Comparison of ENCODE assay signal across 15 mouse cellular contexts in the genomic region with DNA sequence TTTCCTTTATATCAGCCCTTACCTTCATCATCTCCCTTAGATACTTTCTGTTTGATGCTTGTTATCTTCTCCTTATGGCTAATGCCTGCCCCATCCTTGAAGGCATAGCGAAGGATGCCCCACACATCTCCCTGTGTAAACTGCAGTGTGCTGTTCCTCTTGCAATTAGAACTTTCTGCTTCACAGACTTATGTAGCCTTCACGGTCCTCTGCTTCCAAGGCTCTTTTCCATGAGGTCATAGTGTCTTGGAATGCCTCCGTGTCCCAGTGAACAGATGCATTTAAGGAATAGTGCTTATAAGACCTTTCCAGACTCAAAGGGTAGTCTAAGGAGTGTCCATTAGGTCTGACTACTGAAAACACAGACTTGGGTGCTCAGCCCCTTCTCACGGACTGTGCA.
"Had no signal": no experiment of that assay in that cellular context is flagged by ENCODE, and none has a peak within 500 bp of the region (broad histone marks: within the 10 kb centered on the region; RNA-seq: fewer than 3 reads in every experiment).

No protein-coding gene starts in this region.

- H3K4me3 ChIP-seq: layer of hippocampus, adult 2 months; limb, embryonic 15.5 days; megakaryocyte, embryonic 14.5 days; midbrain, embryonic 10.5 days; midbrain, embryonic 13.5 days had no signal

- ATAC-seq: intestine, postnatal 0 days; liver, postnatal 0 days; lung, postnatal 0 days; midbrain, embryonic 13.5 days had no signal

- DNase-seq: layer of hippocampus, adult 9-11 months; liver, postnatal 0 days; lung, embryonic 14.5 days; lung, postnatal 36 days; thymus, adult 18-20 months; thymus, postnatal 36 days had no signal

- H3K27me3 ChIP-seq: limb, embryonic 15.5 days; megakaryocyte, embryonic 14.5 days; midbrain, embryonic 13.5 days had no signal

- H3K4me2 ChIP-seq: limb, embryonic 15.5 days; liver, embryonic 11.5 days; lung, embryonic 14.5 days; midbrain, embryonic 13.5 days had no signal

- H3K27ac ChIP-seq: layer of hippocampus, adult 2 months; limb, embryonic 15.5 days; liver, embryonic 14.5 days; midbrain, embryonic 10.5 days; midbrain, embryonic 13.5 days had no signal

- H3K36me3 ChIP-seq: limb, embryonic 15.5 days; midbrain, embryonic 10.5 days; midbrain, embryonic 13.5 days had no signal

- H3K9me3 ChIP-seq: limb, embryonic 15.5 days; megakaryocyte, embryonic 14.5 days; midbrain, embryonic 10.5 days; midbrain, embryonic 13.5 days had no signal

- H3K4me1 ChIP-seq: megakaryocyte, embryonic 14.5 days had no signal

- H3K9ac ChIP-seq: limb, embryonic 15.5 days; liver, embryonic 14.5 days; liver, postnatal 0 days; lung, embryonic 14.5 days; midbrain, embryonic 13.5 days had no signal
